Mouse (Mus musculus) cerebellum, adult 11 months (tissue): ENCODE measurements around the gene Ppa2.

ENCODE experiments used
- DNase-seq: peaks from one replicate; pipeline ENCODE4 v3.0.0; 2022

Gene Ppa2

DNA sequence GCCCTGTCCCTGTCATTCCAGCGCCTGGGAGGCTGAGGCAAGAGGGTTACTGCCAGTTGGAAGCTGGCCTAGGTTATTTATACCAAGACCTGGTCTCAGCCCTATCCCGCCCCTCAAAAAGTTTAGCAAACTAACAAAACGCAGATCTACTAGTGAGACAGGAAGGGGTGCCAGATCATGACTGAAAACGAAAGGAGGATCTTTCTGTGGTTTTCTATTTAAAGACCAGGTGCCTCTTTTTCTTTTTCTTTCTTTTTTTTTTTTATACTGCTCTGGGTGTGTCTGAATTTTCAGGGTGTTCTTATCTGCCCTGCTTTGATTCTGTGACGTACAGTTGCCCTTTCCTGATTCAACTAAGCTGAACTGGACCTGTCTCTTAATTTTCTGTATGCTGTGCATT is 22.4 kb downstream of the Ppa2 start:
- DNase-seq = no peak

DNA sequence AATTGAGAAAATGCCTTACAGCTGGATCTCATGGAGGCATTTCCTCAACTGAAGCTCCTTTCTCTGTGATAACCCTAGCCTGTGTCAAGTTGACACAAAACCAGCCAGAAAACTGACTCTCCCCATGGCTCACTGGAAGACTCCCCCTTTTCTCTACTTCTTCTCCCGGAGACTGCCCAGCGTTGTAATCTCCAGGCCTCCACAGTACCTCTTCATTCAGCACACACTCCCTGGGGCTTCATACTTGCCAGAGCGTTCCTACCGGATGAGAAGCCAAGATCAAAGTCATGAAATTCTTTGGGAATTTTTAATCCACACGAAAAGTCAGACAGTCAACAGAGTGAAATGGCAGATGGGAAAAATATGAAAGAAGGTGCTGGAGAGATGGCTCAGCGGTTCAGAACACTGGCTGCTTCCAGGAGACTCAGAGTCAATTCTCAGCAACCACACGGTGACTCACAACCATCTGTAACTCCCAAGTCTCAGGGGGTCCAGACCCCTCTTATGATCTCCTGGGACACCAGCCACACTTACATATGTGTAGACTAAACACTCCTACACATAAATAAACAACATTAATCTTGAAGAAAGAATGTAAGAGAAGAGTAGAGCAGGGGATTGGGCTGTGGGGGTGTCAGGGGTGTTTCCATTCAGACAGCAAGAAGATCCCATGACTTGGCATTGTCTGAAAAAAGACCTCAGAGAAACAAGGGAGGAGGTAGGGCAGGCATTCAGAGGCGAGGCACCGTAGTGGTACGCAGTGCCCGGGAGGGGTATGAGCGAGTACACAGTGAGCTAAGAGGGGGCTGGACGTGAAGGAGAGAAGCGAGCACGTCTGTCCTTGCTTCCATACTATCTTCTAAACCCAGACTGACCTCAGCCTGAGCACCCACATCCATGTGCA is 23.6 kb downstream of the Ppa2 start:
- no peak for DNase-seq

- no peak for DNase-seq
Measured at GRCm38 (mm10) chr3:133334691-133335090, 24.8 kb downstream of the Ppa2 start.

DNA sequence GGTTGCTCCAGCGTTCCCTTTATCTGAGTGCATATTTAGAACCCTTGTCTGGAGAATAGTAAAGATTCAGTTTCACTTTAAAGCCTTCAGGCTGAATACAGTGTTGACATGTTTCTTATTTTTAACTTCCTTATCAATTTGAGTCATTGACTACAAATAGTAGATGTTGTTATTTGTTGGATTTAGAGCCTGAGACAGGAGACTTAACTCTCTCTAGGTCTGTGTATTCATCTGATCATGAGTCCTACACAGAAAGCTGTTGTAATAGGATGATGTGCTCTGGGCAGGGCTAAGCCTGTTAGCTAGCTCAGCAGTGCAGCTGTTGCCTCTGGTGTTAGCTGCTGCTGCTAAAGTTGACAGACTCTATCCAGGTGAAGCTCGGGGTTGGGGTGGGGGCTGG is 25.3 kb downstream of the Ppa2 start:
- no peak for DNase-seq

GRCm38 (mm10) chr3:133336400-133336799 is 26.5 kb downstream of the Ppa2 start:
- no peak for DNase-seq

GRCm38 (mm10) chr3:133338851-133339356 is 29.0 kb downstream of the Ppa2 start:
- peak; percentile 16 for DNase-seq

- no peak for DNase-seq
Measured at GRCm38 (mm10) chr3:133339411-133339823, 29.5 kb downstream of the Ppa2 start.

- DNase-seq = no peak
Measured at GRCm38 (mm10) chr3:133341106-133341505, 31.2 kb downstream of the Ppa2 start.

- DNase-seq = no peak
Measured at GRCm38 (mm10) chr3:133347535-133347934, 37.6 kb downstream of the Ppa2 start.

GRCm38 (mm10) chr3:133348847-133349246 is 38.9 kb downstream of the Ppa2 start:
- DNase-seq = no peak

GRCm38 (mm10) chr3:133357426-133357974 is 47.6 kb downstream of the Ppa2 start:
- no peak for DNase-seq

DNA sequence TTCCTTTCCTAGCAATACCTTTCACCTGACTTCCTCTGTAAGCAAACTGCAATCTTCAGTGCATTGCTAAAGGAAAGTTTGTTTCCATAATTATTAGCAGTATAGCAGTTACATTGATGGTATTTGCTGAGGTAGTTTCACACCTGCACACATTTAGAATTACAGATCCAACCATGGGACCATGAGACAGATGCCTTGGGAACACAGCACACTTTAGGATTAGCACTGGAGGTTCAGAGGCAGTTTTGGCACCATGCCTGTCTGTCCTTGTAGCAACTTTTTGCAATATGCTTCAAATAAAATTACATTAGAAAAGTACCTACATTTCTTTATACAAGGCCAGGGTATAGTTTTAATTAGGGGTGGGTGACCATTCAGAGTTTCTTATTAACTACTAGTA is 48.1 kb downstream of the Ppa2 start:
- DNase-seq = no peak

DNA sequence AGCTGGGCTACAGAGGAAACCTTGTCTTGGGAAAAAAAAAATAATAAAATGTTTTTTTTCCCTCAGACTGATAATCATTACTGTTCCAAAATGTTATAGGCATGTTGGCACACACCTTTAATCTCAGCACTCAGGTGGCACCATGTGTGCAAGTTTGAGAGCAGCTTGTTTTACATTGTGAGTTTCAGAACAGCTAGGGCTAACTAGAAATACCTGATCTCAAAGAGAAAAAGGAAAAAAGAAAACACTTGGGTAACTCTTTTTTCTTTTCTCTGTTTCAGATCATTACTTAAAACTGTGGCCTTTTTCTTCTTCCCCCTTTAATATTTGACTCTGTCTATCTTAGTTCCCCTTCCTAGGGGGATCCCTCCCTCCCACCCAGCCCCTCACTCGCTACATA is 51.5 kb downstream of the Ppa2 start:
- DNase-seq = no peak

DNA sequence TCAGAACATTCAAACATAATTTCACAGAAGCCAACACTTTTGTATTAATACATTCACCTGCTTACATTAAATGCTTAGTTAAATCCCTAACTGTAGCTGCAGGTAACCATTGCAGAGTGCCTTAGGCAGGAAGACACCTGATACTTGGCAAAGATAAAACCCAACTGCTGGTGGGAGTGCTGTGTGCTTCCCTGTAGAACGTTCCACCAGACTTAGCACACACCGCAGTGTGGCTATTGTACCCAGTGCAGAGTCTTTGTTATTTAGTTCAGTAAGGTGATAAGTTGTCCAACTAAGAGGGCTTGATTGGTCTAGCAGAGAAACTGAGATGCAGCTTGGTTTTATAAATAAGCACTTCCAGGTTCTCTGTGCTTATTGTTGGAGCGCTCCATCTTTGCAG is 54.2 kb downstream of the Ppa2 start:
- DNase-seq = no peak

- DNase-seq = no peak
Measured at GRCm38 (mm10) chr3:133366096-133366495, 56.2 kb downstream of the Ppa2 start.

DNA sequence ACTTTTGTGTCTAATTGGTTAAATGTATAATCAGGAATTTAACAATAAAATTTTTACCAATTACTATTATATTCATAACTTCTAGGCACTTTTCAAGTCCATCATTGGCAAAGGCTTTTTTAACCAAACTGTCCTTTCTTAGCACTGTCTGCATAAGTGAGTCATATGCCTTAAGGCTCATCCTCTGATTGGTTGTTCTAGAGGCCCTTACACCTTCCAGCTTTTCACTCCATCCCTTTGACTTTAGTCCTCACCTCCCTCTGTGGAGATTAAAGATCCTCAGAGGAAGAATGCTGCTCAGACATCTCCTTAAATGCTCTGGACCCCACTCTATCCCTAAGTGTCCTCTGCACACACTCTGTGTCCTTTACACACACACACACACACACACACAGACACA is 68.3 kb downstream of the Ppa2 start:
- no peak for DNase-seq

GRCm38 (mm10) chr3:133379997-133380396 is 70.1 kb downstream of the Ppa2 start:
- no peak for DNase-seq

- DNase-seq = no peak
Measured at GRCm38 (mm10) chr3:133381519-133381918, 71.6 kb downstream of the Ppa2 start.

DNA sequence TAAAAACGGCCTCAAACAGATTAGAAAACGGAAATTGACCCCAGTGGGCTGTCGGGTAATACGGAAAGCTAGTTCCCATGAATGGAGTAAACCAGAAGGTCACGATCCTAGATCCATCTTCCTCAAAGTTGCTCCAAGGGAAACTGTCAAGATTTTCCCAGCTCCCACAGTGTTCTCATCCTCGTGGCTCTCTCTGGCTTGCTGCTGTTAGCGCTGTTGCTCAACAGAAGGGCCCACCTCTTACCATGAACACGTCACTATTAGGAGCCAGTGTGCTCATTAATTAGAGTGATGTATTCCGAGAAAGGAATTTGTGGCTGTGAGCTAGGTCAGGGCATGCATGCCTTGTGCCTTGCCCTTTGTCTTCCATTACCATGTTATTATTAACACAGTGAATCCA is 72.2 kb downstream of the Ppa2 start:
- no peak for DNase-seq

- DNase-seq = no peak
Measured at GRCm38 (mm10) chr3:133384164-133384708, 74.3 kb downstream of the Ppa2 start.

- DNase-seq = no peak
Measured at GRCm38 (mm10) chr3:133387283-133387682, 77.4 kb downstream of the Ppa2 start.

- no peak for DNase-seq
Measured at GRCm38 (mm10) chr3:133389803-133390387, 80.0 kb downstream of the Ppa2 start.

GRCm38 (mm10) chr3:133394531-133394930 is 84.6 kb downstream of the Ppa2 start:
- no peak for DNase-seq

DNA sequence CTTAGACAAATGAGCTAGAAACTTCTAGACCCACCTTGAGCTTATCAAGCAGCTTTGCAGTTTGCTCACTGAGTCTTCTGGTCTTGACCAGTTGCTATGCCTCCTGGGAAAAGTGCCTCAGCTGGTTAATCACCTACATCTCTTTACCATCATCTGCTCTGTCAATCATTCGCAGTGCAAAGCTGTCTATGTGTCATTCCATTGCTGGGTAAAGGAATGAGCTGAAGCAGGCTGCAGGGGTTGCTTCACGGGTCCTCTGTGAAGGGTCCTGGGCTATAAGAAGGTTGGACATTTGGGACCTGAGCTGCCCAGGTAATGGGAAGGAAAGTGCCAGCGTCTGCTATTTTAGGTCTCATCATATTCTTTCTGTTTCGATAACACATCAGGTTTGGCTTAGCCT is 93.9 kb downstream of the Ppa2 start:
- DNase-seq = no peak
